Mouse (Mus musculus): ENCODE results near the gene Abcg1. TPM values are rescaled to one million over a fixed set of nuclear protein-coding genes. Genes with fewer than 3 reads are reported as not detected.

The Abcg1 gene
- polyA plus RNA-seq, 1 experiment from 2014 or later = 21.8 TPM

DNA sequence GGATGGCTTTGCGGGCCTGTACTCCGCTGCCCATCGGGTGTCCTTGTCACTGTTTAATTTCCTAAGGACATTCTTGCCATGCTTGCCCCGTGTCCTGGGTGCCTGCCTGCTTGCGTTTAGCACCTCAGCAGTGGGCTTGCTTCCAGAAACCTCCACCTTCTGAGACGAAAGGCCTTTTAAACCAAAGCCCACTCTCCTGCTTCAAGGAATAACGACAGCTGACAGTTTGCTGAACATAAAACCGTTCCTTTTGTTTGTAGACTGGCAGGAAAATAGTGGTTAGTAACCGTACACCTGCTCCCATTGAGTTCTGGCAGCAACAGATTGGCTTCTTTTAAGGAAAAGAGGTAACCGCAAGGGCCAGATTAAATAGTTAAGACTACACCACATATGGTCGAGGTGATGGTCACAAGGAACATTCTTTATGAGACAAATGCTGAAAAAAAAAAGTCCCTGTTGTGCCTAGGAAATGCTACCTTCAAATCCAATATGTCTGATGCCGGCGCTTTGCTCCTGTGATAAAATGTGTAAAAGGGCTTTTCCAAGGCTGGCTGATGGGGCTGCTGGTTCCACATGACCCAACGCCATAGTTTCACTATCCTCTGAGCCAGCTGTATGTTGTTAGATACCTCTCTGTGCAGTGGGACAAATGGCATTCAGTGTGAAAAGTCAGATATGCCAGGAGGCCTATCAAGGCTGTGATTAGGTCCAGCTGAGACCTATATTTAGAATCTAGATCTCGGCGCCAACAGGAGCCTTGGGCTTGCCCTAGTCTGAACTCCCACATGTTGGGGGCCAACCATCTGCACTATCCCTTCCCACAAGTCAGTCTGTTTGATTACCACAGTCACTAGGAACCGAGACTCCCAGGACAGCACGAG lies 14.2 kb downstream of the Abcg1 start:
- no peak overlapping the region for H3K4me3 ChIP-seq (replicated peaks)
- H3K9ac ChIP-seq (replicated peaks) = no peak overlapping the region
- H3K4me2 ChIP-seq (replicated peaks) = no peak overlapping the region
- H3K9me3 ChIP-seq = no peaks in the 10 kb centered on the region
- 56% methylated on average over 18 of the region's 18 CpGs for WGBS
- peaks cover 68% of the 10 kb centered on the region for H3K4me1 ChIP-seq (replicated peaks)
- no peak for ATAC-seq
- peak overlapping the region; percentile 89 for H3K27ac ChIP-seq
- H3K27me3 ChIP-seq = no peaks in the 10 kb centered on the region
- H3K36me3 ChIP-seq = peaks cover 12% of the 10 kb centered on the region

DNA sequence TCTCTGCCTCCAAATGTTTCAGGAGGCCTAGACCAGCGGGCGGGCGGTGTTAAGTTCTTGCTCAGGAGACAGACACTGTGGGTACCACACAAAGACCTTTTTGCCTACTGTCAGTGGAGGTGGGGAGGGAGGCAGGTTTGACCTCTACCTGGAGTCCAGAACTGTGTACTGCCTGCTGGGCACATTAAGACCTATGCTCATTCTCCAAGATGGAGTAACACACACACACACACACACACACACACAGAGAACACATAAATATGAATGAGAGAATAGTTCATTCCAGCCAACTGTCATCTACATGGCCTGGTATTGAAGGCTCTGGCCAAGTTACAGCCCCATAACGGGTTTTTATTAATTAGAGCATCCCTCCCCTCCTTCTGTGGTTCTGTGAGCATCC lies 15.4 kb downstream of the Abcg1 start:
- H3K9me3 ChIP-seq = no peaks in the 10 kb centered on the region
- 63% methylated on average over 4 of the region's 4 CpGs for WGBS
- no peaks in the 10 kb centered on the region for H3K27me3 ChIP-seq
- H3K27ac ChIP-seq = peak overlapping the region; percentile 89
- H3K9ac ChIP-seq (replicated peaks) = peak overlapping the region; percentile 34; the same call in 1 of the 2 replicates
- ATAC-seq = peak; percentile 57
- 0 out of 2 replicates have a peak, but pooled peaks cover 3% of the 10 kb centered on the region for H3K36me3 ChIP-seq
- H3K4me2 ChIP-seq (replicated peaks) = peak overlapping the region; percentile 50
- peaks cover 68% of the 10 kb centered on the region for H3K4me1 ChIP-seq (replicated peaks)
- peak overlapping the region; percentile 26 for H3K4me3 ChIP-seq (replicated peaks)

DNA sequence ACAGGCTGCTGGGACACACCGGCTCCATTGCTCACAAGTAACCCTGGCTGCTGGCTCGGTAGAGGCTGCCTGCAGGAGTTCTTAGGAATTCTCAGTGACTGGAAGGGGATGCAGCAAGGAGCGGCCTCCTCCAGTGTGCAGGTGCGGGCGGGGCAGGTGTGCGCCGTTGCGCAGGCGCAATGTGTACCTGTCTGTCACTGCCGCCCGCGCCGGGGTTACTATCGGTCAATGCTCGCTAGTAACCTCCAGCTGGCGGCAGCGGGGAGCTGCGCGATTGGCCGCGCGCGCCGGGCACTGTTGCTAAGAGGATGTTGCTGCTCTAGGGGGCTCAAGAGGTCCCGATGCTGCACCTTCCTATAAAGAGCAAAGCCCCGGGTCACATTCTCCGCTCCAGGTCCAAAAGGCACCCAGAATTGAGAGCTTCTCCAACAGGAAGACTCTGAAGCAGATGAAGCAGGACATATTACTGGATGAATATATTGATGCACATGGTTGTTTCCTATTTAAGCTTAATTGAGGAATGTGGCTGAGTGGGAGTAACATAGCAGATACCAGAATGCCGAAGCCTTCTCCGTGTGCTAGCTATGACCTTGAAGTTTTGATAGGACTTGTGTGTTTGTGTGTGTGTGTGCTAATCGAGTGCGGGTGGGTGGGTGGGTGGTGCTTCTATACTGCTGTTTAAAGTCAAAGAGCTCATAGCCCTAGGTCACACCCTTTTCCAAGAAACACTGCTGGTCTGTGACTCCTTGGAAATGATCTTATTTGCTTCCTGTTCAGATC lies 16.0 kb downstream of the Abcg1 start:
- Histone ChIP-seq H3K4me3 (replicated peaks) (peak overlapping the region; percentile 26), H3K4me2 (replicated peaks) (peak overlapping the region; percentile 50), H3K36me3 (no peaks in the 10 kb centered on the region), H3K27me3 (no peaks in the 10 kb centered on the region), H3K9ac (replicated peaks) (peak overlapping the region; percentile 34; the same call in 1 of the 2 replicates), H3K4me1 (replicated peaks) (peaks cover 68% of the 10 kb centered on the region), H3K9me3 (no peaks in the 10 kb centered on the region), H3K27ac (peak overlapping the region; percentile 89)
- ATAC-seq = peak; percentile 88
- 3% methylated on average over 31 of the region's 31 CpGs for WGBS

DNA sequence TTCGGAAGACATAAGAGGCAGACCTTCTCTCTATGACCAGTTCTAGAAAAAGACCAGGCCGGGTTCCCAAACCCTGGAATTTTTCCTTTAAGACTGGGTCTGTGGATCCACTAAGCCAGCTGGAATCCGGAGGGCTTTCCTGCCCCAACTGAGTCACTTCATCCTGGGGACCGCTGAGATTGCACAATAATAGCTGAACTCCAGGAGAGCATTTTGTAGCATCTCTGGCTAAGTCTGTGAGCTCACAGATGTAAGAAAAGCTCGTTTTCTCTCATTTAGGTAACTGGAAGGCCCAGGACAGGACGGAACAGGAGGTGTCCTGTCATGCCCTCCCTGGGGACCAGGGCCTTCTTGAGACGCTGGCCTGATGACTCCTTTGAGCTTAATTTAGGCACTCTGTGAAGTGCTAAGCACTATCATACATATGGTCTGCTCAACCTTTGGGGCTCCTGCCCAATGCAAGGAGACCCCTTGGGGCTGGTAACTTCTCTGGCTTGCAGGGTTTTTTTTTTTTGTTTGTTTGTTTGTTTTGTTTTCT lies 16.6 kb downstream of the Abcg1 start:
- peak overlapping the region; percentile 89 for H3K27ac ChIP-seq
- H3K36me3 ChIP-seq = no peaks in the 10 kb centered on the region
- no peak overlapping the region for H3K9ac ChIP-seq (replicated peaks)
- peaks cover 69% of the 10 kb centered on the region for H3K4me1 ChIP-seq (replicated peaks)
- peak overlapping the region; percentile 50 for H3K4me2 ChIP-seq (replicated peaks)
- no peak overlapping the region for H3K4me3 ChIP-seq (replicated peaks)
- H3K27me3 ChIP-seq = no peaks in the 10 kb centered on the region
- no peak for ATAC-seq
- H3K9me3 ChIP-seq = no peaks in the 10 kb centered on the region
- 14% methylated on average over 7 of the region's 7 CpGs for WGBS

DNA sequence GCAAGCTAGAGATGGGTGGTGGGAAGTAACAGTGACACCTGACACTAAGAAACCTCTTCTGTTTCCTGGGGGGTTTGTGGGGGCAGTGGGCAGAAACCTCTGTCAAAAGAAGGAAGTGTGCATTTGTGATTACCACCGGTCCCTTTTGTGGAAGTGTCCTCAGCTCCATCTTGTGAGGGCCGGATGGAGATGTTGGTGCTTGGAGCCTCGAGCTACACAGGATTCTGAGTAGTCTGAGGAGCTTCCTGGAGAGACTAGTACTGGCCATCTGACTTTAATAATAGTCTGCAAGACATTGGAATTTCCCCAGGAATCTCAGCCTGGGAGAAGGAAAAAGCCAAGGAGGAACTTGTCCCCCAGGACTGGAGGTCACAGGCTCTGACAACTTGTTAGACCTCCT lies 17.2 kb downstream of the Abcg1 start:
- no peak for ATAC-seq
- Histone ChIP-seq H3K9me3 (no peaks in the 10 kb centered on the region), H3K27ac (peak overlapping the region; percentile 89; the same call in 1 of the 2 replicates), H3K4me3 (replicated peaks) (no peak overlapping the region), H3K27me3 (no peaks in the 10 kb centered on the region), H3K4me2 (replicated peaks) (no peak overlapping the region; the same call in 1 of the 2 replicates), H3K9ac (replicated peaks) (no peak overlapping the region), H3K4me1 (replicated peaks) (peaks cover 72% of the 10 kb centered on the region), H3K36me3 (no peaks in the 10 kb centered on the region)
- WGBS = 64% methylated on average over 3 of the region's 3 CpGs

DNA sequence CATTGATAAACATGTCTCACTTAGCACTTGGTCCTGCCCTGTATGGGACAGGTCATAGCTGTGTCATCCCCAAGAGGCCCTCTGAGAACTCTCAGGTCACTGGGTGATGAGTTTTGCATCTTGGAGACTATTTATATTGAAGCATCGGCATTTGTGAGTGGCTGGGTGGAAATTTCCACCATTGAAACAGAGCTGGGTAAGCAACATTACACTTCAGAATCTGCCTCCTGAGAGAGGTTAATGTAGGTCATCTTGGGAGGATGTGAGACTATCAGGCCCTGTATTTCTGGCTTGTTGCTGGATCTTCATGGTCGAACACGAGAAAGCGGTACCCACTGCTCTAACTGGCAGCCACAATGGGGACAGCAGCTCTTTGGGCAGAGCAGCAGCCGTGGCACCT lies 18.0 kb downstream of the Abcg1 start:
- WGBS = 89% methylated on average over 5 of the region's 5 CpGs
- no peak overlapping the region for H3K9ac ChIP-seq (replicated peaks)
- H3K4me1 ChIP-seq (replicated peaks) = peaks cover 73% of the 10 kb centered on the region
- no peak overlapping the region for H3K27ac ChIP-seq
- no peaks in the 10 kb centered on the region for H3K36me3 ChIP-seq
- no peaks in the 10 kb centered on the region for H3K9me3 ChIP-seq
- no peak for ATAC-seq
- H3K4me2 ChIP-seq (replicated peaks) = no peak overlapping the region
- H3K27me3 ChIP-seq = no peaks in the 10 kb centered on the region
- no peak overlapping the region for H3K4me3 ChIP-seq (replicated peaks)

DNA sequence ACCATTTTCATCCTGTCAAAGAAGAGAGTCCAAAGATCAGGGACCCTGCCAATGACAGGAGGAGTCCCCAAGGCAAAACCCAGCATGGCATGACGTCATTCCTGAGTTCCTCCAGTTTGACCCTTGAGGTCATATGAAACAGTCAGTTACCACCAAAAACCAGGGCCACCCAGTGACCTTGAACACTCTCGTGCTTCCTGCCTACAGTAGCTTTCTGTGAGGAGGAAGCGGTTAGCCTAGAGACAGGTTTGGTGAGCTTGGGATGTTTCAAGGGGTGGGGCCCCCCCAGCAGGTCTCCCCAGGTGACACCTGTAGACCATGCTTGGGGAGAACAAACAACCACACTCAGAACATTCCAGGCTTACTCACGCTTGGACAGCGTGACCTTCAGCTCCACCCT lies 20.1 kb downstream of the Abcg1 start:
- no peak overlapping the region for H3K27ac ChIP-seq
- ATAC-seq = no peak
- no peak overlapping the region for H3K4me2 ChIP-seq (replicated peaks)
- H3K36me3 ChIP-seq = no peaks in the 10 kb centered on the region
- peaks cover 64% of the 10 kb centered on the region for H3K4me1 ChIP-seq (replicated peaks)
- H3K4me3 ChIP-seq (replicated peaks) = no peak overlapping the region
- no peaks in the 10 kb centered on the region for H3K27me3 ChIP-seq
- no peaks in the 10 kb centered on the region for H3K9me3 ChIP-seq
- H3K9ac ChIP-seq (replicated peaks) = no peak overlapping the region
- WGBS = 84% methylated on average over 5 of the region's 5 CpGs

DNA sequence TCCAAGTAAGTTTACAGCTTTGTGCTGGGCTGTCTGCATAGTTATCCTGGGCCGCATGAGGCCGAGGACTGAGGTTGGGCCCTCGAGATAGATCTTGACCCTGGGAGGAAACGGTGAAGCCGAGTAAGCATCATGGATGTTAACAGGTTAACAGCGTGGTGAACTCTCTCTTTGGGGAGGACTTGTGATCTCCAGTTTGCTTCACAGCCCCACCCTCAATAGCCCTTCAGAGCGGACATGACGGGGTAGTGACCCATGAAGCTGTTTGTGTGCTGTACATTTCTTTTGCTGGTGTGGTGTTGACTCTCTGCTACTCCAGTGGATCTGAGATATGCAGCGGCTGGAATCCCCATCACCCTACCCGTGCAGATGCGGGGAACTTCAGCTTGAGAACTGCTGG lies 21.1 kb downstream of the Abcg1 start:
- H3K27me3 ChIP-seq = no peaks in the 10 kb centered on the region
- WGBS = 82% methylated on average over 11 of the region's 11 CpGs
- no peaks in the 10 kb centered on the region for H3K9me3 ChIP-seq
- H3K4me2 ChIP-seq (replicated peaks) = no peak overlapping the region
- no peak overlapping the region for H3K9ac ChIP-seq (replicated peaks)
- ATAC-seq = no peak
- peaks cover 54% of the 10 kb centered on the region for H3K4me1 ChIP-seq (replicated peaks)
- no peaks in the 10 kb centered on the region for H3K36me3 ChIP-seq
- 0 out of 2 replicates have a peak overlapping the region, but pooled peaks have one; percentile 20 for H3K27ac ChIP-seq
- no peak overlapping the region for H3K4me3 ChIP-seq (replicated peaks)

DNA sequence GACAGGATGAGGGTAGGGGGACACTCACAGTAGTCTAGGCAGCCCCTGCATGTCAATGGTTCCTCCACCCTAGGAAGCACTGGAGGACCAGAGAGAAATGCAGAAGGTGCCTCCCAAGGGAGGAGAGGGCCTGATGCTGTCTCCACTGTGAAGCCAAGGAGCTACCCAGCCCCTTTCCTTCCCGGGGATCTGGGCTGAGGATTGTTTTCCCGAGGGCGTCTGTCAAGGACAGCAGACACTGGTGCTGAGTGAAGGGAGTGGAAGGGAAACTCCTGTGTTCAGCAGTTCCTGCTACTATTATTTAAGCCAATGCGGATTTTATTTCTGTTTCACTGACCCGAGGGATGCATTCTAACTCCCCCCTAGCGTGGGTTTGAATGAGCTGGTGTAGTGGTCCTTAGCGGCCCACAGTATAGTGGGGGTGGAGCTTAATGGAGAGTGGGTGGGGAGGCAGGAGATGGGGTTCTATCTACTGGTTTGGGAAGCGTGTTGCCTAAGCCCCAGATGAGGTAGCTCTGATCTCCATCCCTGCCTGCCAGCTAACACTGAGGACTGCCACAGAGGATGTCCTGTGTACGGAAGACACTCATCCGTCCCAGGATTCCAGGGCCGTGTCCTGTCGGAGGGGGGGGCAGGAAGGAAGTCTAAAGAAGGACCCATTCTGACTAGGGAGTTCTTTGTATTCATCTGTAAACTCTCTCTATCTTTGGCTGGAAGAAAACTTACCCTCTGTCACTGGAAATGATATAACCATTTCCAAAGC lies 21.8 kb downstream of the Abcg1 start:
- peaks cover 47% of the 10 kb centered on the region for H3K4me1 ChIP-seq (replicated peaks)
- 58% methylated on average over 12 of the region's 12 CpGs for WGBS
- no peaks in the 10 kb centered on the region for H3K9me3 ChIP-seq
- no peak overlapping the region for H3K4me2 ChIP-seq (replicated peaks)
- no peaks in the 10 kb centered on the region for H3K27me3 ChIP-seq
- H3K9ac ChIP-seq (replicated peaks) = no peak overlapping the region
- peak overlapping the region; percentile 57 for H3K27ac ChIP-seq
- H3K4me3 ChIP-seq (replicated peaks) = no peak overlapping the region
- H3K36me3 ChIP-seq = no peaks in the 10 kb centered on the region
- ATAC-seq = no peak

DNA sequence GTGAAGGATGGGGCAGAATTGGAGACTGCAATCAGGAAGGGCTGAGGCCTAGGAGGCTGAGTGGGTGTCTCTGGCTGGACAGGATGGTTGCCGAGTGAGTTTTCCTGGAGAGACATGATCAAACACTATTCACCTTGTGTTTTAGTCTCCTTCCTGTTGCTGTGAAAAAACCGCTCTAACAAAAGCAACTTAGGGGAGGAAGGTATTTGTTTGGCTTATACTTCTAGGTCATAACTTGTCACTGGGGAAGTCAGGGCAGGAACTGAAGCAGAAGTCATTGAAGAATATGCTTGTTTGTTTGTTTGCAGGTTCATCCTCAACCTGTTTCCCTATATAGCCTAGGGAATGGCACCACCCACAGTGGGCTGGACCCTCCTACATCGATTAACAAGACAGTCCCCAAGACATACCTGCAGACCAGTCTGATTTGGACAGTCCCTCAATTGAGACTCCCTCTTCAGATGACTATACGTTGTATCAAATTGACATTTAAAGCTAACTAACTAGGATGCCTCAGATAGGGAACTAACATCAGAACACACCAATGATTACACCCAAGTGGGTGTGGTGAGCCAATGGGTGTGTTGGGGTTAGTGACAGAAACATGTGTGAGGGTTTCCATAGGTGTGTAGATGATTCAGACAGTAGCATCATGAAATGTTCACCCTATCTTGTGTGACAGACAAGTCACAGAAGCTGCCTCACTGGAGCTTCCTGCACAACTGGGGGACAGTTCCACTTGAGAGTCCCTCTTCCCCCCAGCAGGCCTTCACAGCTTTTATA lies 25.0 kb downstream of the Abcg1 start:
- H3K4me2 ChIP-seq (replicated peaks) = no peak overlapping the region
- H3K9ac ChIP-seq (replicated peaks) = no peak overlapping the region
- H3K4me1 ChIP-seq (replicated peaks) = peaks cover 32% of the 10 kb centered on the region
- H3K4me3 ChIP-seq (replicated peaks) = no peak overlapping the region
- no peak overlapping the region for H3K27ac ChIP-seq
- no peaks in the 10 kb centered on the region for H3K36me3 ChIP-seq
- H3K27me3 ChIP-seq = no peaks in the 10 kb centered on the region
- WGBS = 90% methylated on average over 4 of the region's 4 CpGs
- no peaks in the 10 kb centered on the region for H3K9me3 ChIP-seq
- ATAC-seq = no peak

DNA sequence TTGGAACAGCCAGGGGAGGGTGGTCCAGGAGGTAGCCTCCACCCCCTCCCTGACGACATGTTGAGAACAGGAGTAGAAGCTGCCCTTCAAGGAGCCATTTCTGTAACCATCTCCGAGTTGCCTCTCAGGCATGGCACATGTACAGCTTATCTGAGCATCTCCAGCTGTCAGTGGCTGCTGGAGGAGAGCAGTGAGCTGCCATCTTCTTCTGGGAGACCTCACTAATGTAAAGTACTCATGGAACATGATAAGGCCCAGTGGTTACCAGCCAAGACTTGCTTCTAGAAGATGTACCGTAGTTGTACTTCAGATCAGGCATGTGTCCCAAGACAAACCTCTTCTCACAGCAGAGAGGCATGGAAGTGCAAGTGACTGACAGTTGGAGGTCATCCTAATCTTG lies 28.0 kb downstream of the Abcg1 start:
- H3K27ac ChIP-seq = no peak overlapping the region
- peaks cover 39% of the 10 kb centered on the region for H3K4me1 ChIP-seq (replicated peaks)
- H3K27me3 ChIP-seq = no peaks in the 10 kb centered on the region
- WGBS = 91% methylated on average over 3 of the region's 3 CpGs
- H3K4me2 ChIP-seq (replicated peaks) = no peak overlapping the region
- ATAC-seq = no peak
- H3K9ac ChIP-seq (replicated peaks) = no peak overlapping the region
- H3K36me3 ChIP-seq = no peaks in the 10 kb centered on the region
- no peak overlapping the region for H3K4me3 ChIP-seq (replicated peaks)
- H3K9me3 ChIP-seq = no peaks in the 10 kb centered on the region
